Mouse (Mus musculus): ENCODE measurements around the gene Lgals3bp. TPM values are rescaled to one million over a fixed set of nuclear protein-coding genes. Genes with fewer than 3 reads are reported as not detected.

The Lgals3bp gene
- total and polyA plus RNA-seq, 3 experiments = 3.0 to 18.3 TPM; not detected in 1

- H3K4me1 ChIP-seq (ENCODE audit: control insufficient read depth in 1 of 2, insufficient read depth in 2 of 2, low read length in 2 of 2) = no peaks in the 10 kb centered on the region
- H3K79me2 ChIP-seq (ENCODE audit: control insufficient read depth, insufficient read depth, low read length, poor library complexity) = no peaks in the 10 kb centered on the region
- peaks cover 0 to 5% of the 10 kb centered on the region in 2 experiments; a peak in 2 of 4 replicates for H3K27me3 ChIP-seq (ENCODE audit: control insufficient read depth in 1 of 2, insufficient read depth in 2 of 2, low read length in 2 of 2)
- no peak overlapping the region for H3K27ac ChIP-seq (ENCODE audit: control insufficient read depth, low read depth, low read length)
- no peaks in the 10 kb centered on the region for H3K9me3 ChIP-seq (replicated peaks; ENCODE audit: insufficient read depth, low read length)
- no peak for TF ChIP-seq ZMIZ1 (IDR thresholded peaks at IDR 0.05; ENCODE audit: low read depth, low read length)
- no peak for TF ChIP-seq E2F4 (IDR thresholded peaks at IDR 0.05; ENCODE audit: borderline replicate concordance, low read depth, low read length)
- no peak for TF ChIP-seq MAZ (IDR thresholded peaks at IDR 0.05; ENCODE audit: low read depth, low read length)
- TF ChIP-seq RCOR1 (IDR thresholded peaks at IDR 0.05; ENCODE audit: low read depth, low read length) = no peak
- no peak for TF ChIP-seq KAT2A (conservative IDR thresholded peaks at IDR 0.05; ENCODE audit: low read depth, low read length)
- no peak for TF ChIP-seq MYB (IDR thresholded peaks at IDR 0.05; ENCODE audit: low read depth, low read length)
- no peak for TF ChIP-seq USF2 (IDR thresholded peaks at IDR 0.05; ENCODE audit: borderline replicate concordance in 1 of 2, insufficient read depth in 1 of 2, low read depth in 1 of 2, low read length in 2 of 2)
- TF ChIP-seq EP300 (IDR thresholded peaks at IDR 0.05; ENCODE audit: low read depth in 1 of 2, low read length in 2 of 2) = no peak
- no peak for TF ChIP-seq POLR2AphosphoS2 (IDR thresholded peaks at IDR 0.05; ENCODE audit: low read length)
- no peak for TF ChIP-seq HCFC1 (IDR thresholded peaks at IDR 0.05; ENCODE audit: low read depth, low read length)
- no peak for TF ChIP-seq UBTF (IDR thresholded peaks at IDR 0.05; ENCODE audit: borderline replicate concordance, insufficient read depth, low read depth, low read length)
- H3K36me3 ChIP-seq (ENCODE audit: control insufficient read depth in 1 of 2, insufficient read depth in 2 of 2, low read length in 2 of 2) = no peaks in the 10 kb centered on the region
- DNase-seq (ENCODE audit: low read depth, low spot score) = no peak
- no peak overlapping the region for H3K4me3 ChIP-seq (ENCODE audit: control insufficient read depth in 1 of 2, insufficient read depth in 1 of 2, low read depth in 2 of 2, low read length in 2 of 2)
- no peak overlapping the region for H3K9ac ChIP-seq (ENCODE audit: control insufficient read depth, low read depth, low read length, poor library complexity, severe bottlenecking)
Observed at GRCm38 (mm10) chr11:118372641-118373040, 29.3 kb downstream of the Lgals3bp start.

- H3K27ac ChIP-seq (ENCODE audit: control insufficient read depth, low read depth, low read length) = no peak overlapping the region
- no peaks in the 10 kb centered on the region for H3K36me3 ChIP-seq (ENCODE audit: control insufficient read depth in 1 of 2, insufficient read depth in 2 of 2, low read length in 2 of 2)
- no peak overlapping the region for H3K4me3 ChIP-seq (ENCODE audit: control insufficient read depth in 1 of 2, insufficient read depth in 1 of 2, low read depth in 2 of 2, low read length in 2 of 2)
- no peak for DNase-seq (ENCODE audit: low read depth, low spot score)
- TF ChIP-seq KAT2A (conservative IDR thresholded peaks at IDR 0.05; ENCODE audit: low read depth, low read length) = no peak
- no peak for TF ChIP-seq TBP (IDR thresholded peaks at IDR 0.05; ENCODE audit: low read depth, low read length)
- no peak for TF ChIP-seq EP300 (IDR thresholded peaks at IDR 0.05; ENCODE audit: low read depth in 1 of 2, low read length in 2 of 2)
- no peak for TF ChIP-seq ZNF384 (IDR thresholded peaks at IDR 0.05; ENCODE audit: low read depth, low read length)
- TF ChIP-seq USF1 (IDR thresholded peaks at IDR 0.05; ENCODE audit: low read depth, low read length) = no peak
- no peak for TF ChIP-seq MXI1 (IDR thresholded peaks at IDR 0.05; ENCODE audit: low read depth, low read length)
- no peak for TF ChIP-seq SMC3 (IDR thresholded peaks at IDR 0.05; ENCODE audit: low read depth, low read length)
- no peak for TF ChIP-seq GABPA (IDR thresholded peaks at IDR 0.05; ENCODE audit: low read depth, low read length)
- no peak for TF ChIP-seq ETS1 (IDR thresholded peaks at IDR 0.05; ENCODE audit: low read depth, low read length)
- TF ChIP-seq POLR2AphosphoS5 (IDR thresholded peaks at IDR 0.05; ENCODE audit: borderline replicate concordance, low read depth, low read length) = no peak
- TF ChIP-seq POLR2A (IDR thresholded peaks at IDR 0.05; ENCODE audit: control insufficient read depth in 1 of 2, insufficient read depth in 1 of 2, low read depth in 1 of 2, low read length in 2 of 2, poor library complexity in 1 of 2) = no peak
- H3K9ac ChIP-seq (ENCODE audit: control insufficient read depth, low read depth, low read length, poor library complexity, severe bottlenecking) = no peak overlapping the region
- no peaks in the 10 kb centered on the region for H3K4me1 ChIP-seq (ENCODE audit: control insufficient read depth in 1 of 2, insufficient read depth in 2 of 2, low read length in 2 of 2)
- peaks cover 0 to 4% of the 10 kb centered on the region in 2 experiments; a peak in 2 of 4 replicates for H3K27me3 ChIP-seq (ENCODE audit: control insufficient read depth in 1 of 2, insufficient read depth in 2 of 2, low read length in 2 of 2)
- H3K79me2 ChIP-seq (ENCODE audit: control insufficient read depth, insufficient read depth, low read length, poor library complexity) = no peaks in the 10 kb centered on the region
- no peaks in the 10 kb centered on the region for H3K9me3 ChIP-seq (replicated peaks; ENCODE audit: insufficient read depth, low read length)
Observed at GRCm38 (mm10) chr11:118371876-118372275, 30.0 kb downstream of the Lgals3bp start.

Measured in MEL (cell line).